38 mouse cellular contexts compared by ENCODE assay signal in the genomic region with DNA sequence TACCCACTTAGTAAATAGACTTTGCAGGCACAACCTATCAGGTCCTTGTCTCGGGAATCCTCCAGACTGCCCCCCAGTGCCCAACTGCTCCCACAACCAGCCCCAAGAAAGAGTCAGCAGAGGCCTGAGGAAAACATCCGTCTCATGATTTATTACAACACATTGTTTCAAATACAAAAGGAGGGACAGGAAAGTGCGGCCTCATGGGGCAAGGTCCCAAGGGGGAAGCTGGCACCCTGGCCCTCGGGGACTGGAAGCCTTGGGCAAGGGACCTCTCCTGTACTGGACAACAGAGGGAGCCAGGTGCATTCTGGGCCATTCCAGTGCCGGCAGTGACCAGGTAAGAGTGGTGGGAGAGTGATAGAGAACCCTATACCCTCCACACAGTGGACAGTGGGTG. TPM values are rescaled to one million over a fixed set of nuclear protein-coding genes. Genes with fewer than 3 reads are reported as not detected.
A peak's percentile ranks its signal among the peaks of the same experiment; 100 is the strongest.
DNase-seq lines count a peak whose midpoint lies in the region; ATAC-seq and TF ChIP-seq lines count a peak whose summit lies in the region.
"Had no signal": no experiment of that assay in that cellular context is flagged by ENCODE, and none has a peak within 500 bp of the region (broad histone marks: within the 10 kb centered on the region; RNA-seq: fewer than 3 reads in every experiment).

No protein-coding gene starts in this region.

- no peaks in the 10 kb centered on the region for H3K9me3 ChIP-seq in kidney, embryonic 15.5 days (replicated peaks)
- no peaks in the 10 kb centered on the region for H3K9me3 ChIP-seq in kidney, embryonic 16.5 days (ENCODE audit: low read length)
- H3K9me3 ChIP-seq in limb, embryonic 10.5 days (replicated peaks), result no peaks in the 10 kb centered on the region
- H3K9me3 ChIP-seq: G1E; heart, embryonic 10.5 days; limb, embryonic 12.5 days; lung, embryonic 15.5 days; megakaryocyte, embryonic 14.5 days; midbrain, embryonic 12.5 days; neural tube, embryonic 12.5 days had no signal

- ATAC-seq in kidney, embryonic 15.5 days (replicated peaks; ENCODE audit: low FRiP score), result peak; percentile 33; the same call in 1 of the 2 replicates
- no peak for ATAC-seq in kidney, embryonic 16.5 days (ENCODE audit: low FRiP score, low TSS enrichment)
- ATAC-seq in granulocyte monocyte progenitor cell, adult 5-6 weeks (replicated peaks; ENCODE audit: poor library complexity, severe bottlenecking), result peak; percentile 53
- peak; percentile 87 for ATAC-seq in megakaryocyte, adult 5-6 weeks (ENCODE audit: poor library complexity, severe bottlenecking)
- ATAC-seq: forebrain, embryonic 16.5 days; hindbrain, embryonic 16.5 days had no signal

- peaks cover 15% of the 10 kb centered on the region for H3K4me1 ChIP-seq in kidney, embryonic 15.5 days
- H3K4me1 ChIP-seq in kidney, embryonic 16.5 days (ENCODE audit: insufficient read depth, low read length), result peaks cover 13% of the 10 kb centered on the region; the same call in 1 of the 2 replicates
- peaks cover 19% of the 10 kb centered on the region for H3K4me1 ChIP-seq in limb, embryonic 10.5 days

- H3K9ac ChIP-seq in kidney, embryonic 15.5 days, result no peak overlapping the region
- H3K9ac ChIP-seq in kidney, embryonic 16.5 days (replicated peaks; ENCODE audit: low read length), result no peak overlapping the region
- H3K9ac ChIP-seq: limb, embryonic 12.5 days; lung, embryonic 15.5 days; midbrain, embryonic 12.5 days; neural tube, embryonic 12.5 days had no signal

- H3K4me3 ChIP-seq in gastrocnemius, adult 2 months, result no peak overlapping the region
- H3K4me3 ChIP-seq in kidney, embryonic 15.5 days (replicated peaks), result no peak overlapping the region
- H3K4me3 ChIP-seq in kidney, embryonic 16.5 days (ENCODE audit: low read length), result no peak overlapping the region
- H3K4me3 ChIP-seq in limb, embryonic 10.5 days, result no peak overlapping the region
- H3K4me3 ChIP-seq: erythroblast, embryonic 14.5 days; heart, embryonic 10.5 days; limb, embryonic 12.5 days; lung, embryonic 15.5 days; megakaryocyte, embryonic 14.5 days; midbrain, embryonic 12.5 days; myocyte; neural tube, embryonic 12.5 days had no signal

- H3K4me2 ChIP-seq in kidney, embryonic 15.5 days, result no peak overlapping the region
- H3K4me2 ChIP-seq in kidney, embryonic 16.5 days (replicated peaks; ENCODE audit: low read depth, low read length), result no peak overlapping the region
- H3K4me2 ChIP-seq: limb, embryonic 12.5 days; liver, embryonic 11.5 days; lung, embryonic 15.5 days; midbrain, embryonic 12.5 days; neural tube, embryonic 12.5 days had no signal

- peak overlapping the region; percentile 24; the same call in 1 of the 2 replicates for H3K27ac ChIP-seq in gastrocnemius, adult 2 months
- H3K27ac ChIP-seq in kidney, embryonic 15.5 days, result no peak overlapping the region
- H3K27ac ChIP-seq in kidney, embryonic 16.5 days (ENCODE audit: low read length), result no peak overlapping the region
- no peak overlapping the region for H3K27ac ChIP-seq in limb, embryonic 10.5 days
- H3K27ac ChIP-seq: heart, embryonic 10.5 days; limb, embryonic 12.5 days; lung, embryonic 15.5 days; midbrain, embryonic 12.5 days; neural tube, embryonic 12.5 days had no signal

- no peaks in the 10 kb centered on the region for H3K36me3 ChIP-seq in kidney, embryonic 15.5 days
- no peaks in the 10 kb centered on the region for H3K36me3 ChIP-seq in kidney, embryonic 16.5 days (ENCODE audit: insufficient read depth, low read length)
- no peaks in the 10 kb centered on the region for H3K36me3 ChIP-seq in limb, embryonic 10.5 days
- H3K36me3 ChIP-seq: G1E; limb, embryonic 12.5 days; lung, embryonic 15.5 days had no signal

- DNase-seq in gastrocnemius, adult 2 months, result no peak
- DNase-seq in gastrocnemius, postnatal 14 days, result no peak
- no peak for DNase-seq in limb, embryonic 10.5 days (ENCODE audit: low spot score)
- DNase-seq: adrenal gland, postnatal 10 days; cerebellum, adult 11-12 months; kidney, adult 18-20 months; kidney, postnatal 10 days; layer of hippocampus, adult 9-11 months; right cerebral cortex, adult 18-20 months; spleen, adult 18-20 months; thymus, postnatal 25 days had no signal

- intact Hi-C loops in gastrocnemius, adult 2 months (cut with DNase I), result no loop called here
- intact Hi-C loops in gastrocnemius, postnatal 14 days (cut with DNase I; ENCODE audit: low total_unique reads), result no loop called here

- no peak for TF ChIP-seq CTCF in gastrocnemius, adult 2 months (IDR thresholded peaks at IDR 0.05)

- 52% methylated on average over 5 of the region's 5 CpGs for WGBS in kidney, embryonic 15.5 days
- WGBS in kidney, embryonic 16.5 days, result 49% methylated on average over 5 of the region's 5 CpGs
- WGBS in limb, embryonic 10.5 days, result 59% methylated on average over 5 of the region's 5 CpGs

- peaks cover 62% of the 10 kb centered on the region for H3K27me3 ChIP-seq in kidney, embryonic 15.5 days
- H3K27me3 ChIP-seq in kidney, embryonic 16.5 days (ENCODE audit: insufficient read depth, low read length), result peaks cover 39% of the 10 kb centered on the region
- peaks cover 76% of the 10 kb centered on the region for H3K27me3 ChIP-seq in limb, embryonic 10.5 days (ENCODE audit: low read depth, poor library complexity, severe bottlenecking)

RNA-seq across cellular contexts. Expression of a gene that starts 16.3 kb away (rescaled TPM):
- total RNA-seq in gastrocnemius, adult 2 months (2021), result 10 to 100 TPM; 20.5 to 44.4 TPM
- total RNA-seq in gastrocnemius, postnatal 14 days (2021), result 10 to 100 TPM; 16.5 to 24.6 TPM
- 2.6 and 2.9 TPM in 2 replicates for polyA plus RNA-seq in kidney, embryonic 15.5 days (2015; fragmentation: Nextera tagmentation; extraction: Ambion mirVana)
- 2.4 and 2.5 TPM in 2 replicates for polyA plus RNA-seq in kidney, embryonic 16.5 days (2015; fragmentation: Nextera tagmentation; extraction: Ambion mirVana)
- not detected in 2 replicates for total RNA-seq in granulocyte monocyte progenitor cell, adult 5-6 weeks (2014; fragmentation: Nextera tagmentation)
- not detected in 2 replicates for total RNA-seq in granulocyte monocyte progenitor cell, adult 5-6 weeks (2017)
- not detected in 2 replicates for total RNA-seq in megakaryocyte, adult 5-6 weeks (2015)
- not detected in 2 replicates for total RNA-seq in megakaryocyte, adult 5-6 weeks (2017)
- polyA plus RNA-seq in limb, embryonic 10.5 days (2016; fragmentation: Nextera tagmentation; extraction: Ambion mirVana), result 0.26 and 0.34 TPM in 2 replicates
- polyA plus RNA-seq: G1E had no signal

RNA-seq across cellular contexts. Expression of a gene that starts 18.5 kb away (rescaled TPM):
- total RNA-seq in gastrocnemius, adult 2 months (2021), result 10 to 100 TPM; 52.2 to 53.1 TPM
- 10 to 100 TPM; 26.6 to 32.0 TPM for total RNA-seq in gastrocnemius, postnatal 14 days (2021)
- 62.3 and 66.9 TPM in 2 replicates for polyA plus RNA-seq in kidney, embryonic 15.5 days (2015; fragmentation: Nextera tagmentation; extraction: Ambion mirVana)
- 69.1 and 77.2 TPM in 2 replicates for polyA plus RNA-seq in kidney, embryonic 16.5 days (2015; fragmentation: Nextera tagmentation; extraction: Ambion mirVana)
- total RNA-seq in granulocyte monocyte progenitor cell, adult 5-6 weeks (2014; fragmentation: Nextera tagmentation), result 57.8 and 60.9 TPM in 2 replicates
- total RNA-seq in granulocyte monocyte progenitor cell, adult 5-6 weeks (2017), result 51.2 and 63.4 TPM in 2 replicates
- 25.5 and 34.4 TPM in 2 replicates for total RNA-seq in megakaryocyte, adult 5-6 weeks (2015)
- 29.7 and 31.7 TPM in 2 replicates for total RNA-seq in megakaryocyte, adult 5-6 weeks (2017)
- 67.8 and 74.4 TPM in 2 replicates for polyA plus RNA-seq in limb, embryonic 10.5 days (2016; fragmentation: Nextera tagmentation; extraction: Ambion mirVana)

RNA-seq across cellular contexts. Expression of a gene that starts 41.2 kb away (rescaled TPM):
- not detected for total RNA-seq in gastrocnemius, adult 2 months (2021)
- total RNA-seq in gastrocnemius, postnatal 14 days (2021), result not detected
- not detected in 2 replicates for polyA plus RNA-seq in kidney, embryonic 15.5 days (2015; fragmentation: Nextera tagmentation; extraction: Ambion mirVana)
- polyA plus RNA-seq in kidney, embryonic 16.5 days (2015; fragmentation: Nextera tagmentation; extraction: Ambion mirVana), result not detected in 2 replicates
- not detected in 2 replicates for total RNA-seq in granulocyte monocyte progenitor cell, adult 5-6 weeks (2014; fragmentation: Nextera tagmentation)
- total RNA-seq in granulocyte monocyte progenitor cell, adult 5-6 weeks (2017), result not detected in 2 replicates
- not detected in 2 replicates for total RNA-seq in megakaryocyte, adult 5-6 weeks (2015)
- total RNA-seq in megakaryocyte, adult 5-6 weeks (2017), result not detected in 2 replicates
- not detected in 2 replicates for polyA plus RNA-seq in limb, embryonic 10.5 days (2016; fragmentation: Nextera tagmentation; extraction: Ambion mirVana)
- total RNA-seq: adrenal gland, postnatal 10 days; G1E; gastrocnemius, adult 8-10 months; hematopoietic stem cell, adult 5-6 weeks; left cerebral cortex, postnatal 14 days; midbrain, postnatal 0 days had no signal
- polyA plus RNA-seq: cortical plate, adult 2 months; erythroblast, embryonic 14.5 days; G1E; gonadal fat pad, adult 2 months; heart, embryonic 10.5 days; heart, embryonic 16.5 days; intestine, embryonic 14.5 days; limb, embryonic 12.5 days; liver, embryonic 11.5 days; lung, embryonic 15.5 days; midbrain, embryonic 12.5 days; midbrain, postnatal 0 days; myocyte; neural tube, embryonic 12.5 days; stomach, embryonic 16.5 days had no signal

RNA-seq across cellular contexts. Expression of a gene that starts 56.5 kb away (rescaled TPM):
- not detected for total RNA-seq in gastrocnemius, adult 2 months (2021)
- total RNA-seq in gastrocnemius, postnatal 14 days (2021), result not detected
- polyA plus RNA-seq in kidney, embryonic 15.5 days (2015; fragmentation: Nextera tagmentation; extraction: Ambion mirVana), result not detected in 2 replicates
- polyA plus RNA-seq in kidney, embryonic 16.5 days (2015; fragmentation: Nextera tagmentation; extraction: Ambion mirVana), result not detected in 2 replicates
- not detected in 2 replicates for total RNA-seq in granulocyte monocyte progenitor cell, adult 5-6 weeks (2014; fragmentation: Nextera tagmentation)
- not detected in 2 replicates for total RNA-seq in granulocyte monocyte progenitor cell, adult 5-6 weeks (2017)
- total RNA-seq in megakaryocyte, adult 5-6 weeks (2015), result not detected in 2 replicates
- total RNA-seq in megakaryocyte, adult 5-6 weeks (2017), result not detected in 2 replicates
- polyA plus RNA-seq in limb, embryonic 10.5 days (2016; fragmentation: Nextera tagmentation; extraction: Ambion mirVana), result not detected in 2 replicates
- total RNA-seq: adrenal gland, postnatal 10 days; G1E; gastrocnemius, adult 8-10 months; hematopoietic stem cell, adult 5-6 weeks; left cerebral cortex, postnatal 14 days; midbrain, postnatal 0 days had no signal
- polyA plus RNA-seq: cortical plate, adult 2 months; embryonic facial prominence, embryonic 14.5 days; erythroblast, embryonic 14.5 days; forebrain, embryonic 11.5 days; forebrain, embryonic 16.5 days; G1E; gonadal fat pad, adult 2 months; heart, embryonic 10.5 days; heart, embryonic 16.5 days; intestine, embryonic 14.5 days; limb, embryonic 12.5 days; liver, embryonic 11.5 days; lung, embryonic 15.5 days; midbrain, embryonic 12.5 days; midbrain, postnatal 0 days; myocyte; neural tube, embryonic 12.5 days; stomach, embryonic 16.5 days had no signal

Comparison
In these comparisons a context has a peak if more than half of its experiments do, and no peak if none do; other contexts are left out.
1. RNA of a gene that starts 16.3 kb away (total RNA-seq): 20.5 to 44.4 TPM in gastrocnemius, adult 2 months and 16.5 to 24.6 TPM in gastrocnemius, postnatal 14 days; not detected in granulocyte monocyte progenitor cell, adult 5-6 weeks and not detected in megakaryocyte, adult 5-6 weeks; every median in the first group is over 10 times any median in the second.